Mouse (Mus musculus) cerebellum, adult 9-10 months (tissue): ENCODE data around the gene Slc25a10.
A peak's percentile ranks its signal among the peaks of the same experiment; 100 is the strongest.
"Not testable (repeated sequence)": the region's sequence is repeated elsewhere in the genome, so short reads cannot be mapped to it uniquely, and the experiment has no call there.

ENCODE experiments used
- DNase-seq: peaks from one replicate; pipeline ENCODE4 v3.0.0; 2022

The Slc25a10 gene

DNA sequence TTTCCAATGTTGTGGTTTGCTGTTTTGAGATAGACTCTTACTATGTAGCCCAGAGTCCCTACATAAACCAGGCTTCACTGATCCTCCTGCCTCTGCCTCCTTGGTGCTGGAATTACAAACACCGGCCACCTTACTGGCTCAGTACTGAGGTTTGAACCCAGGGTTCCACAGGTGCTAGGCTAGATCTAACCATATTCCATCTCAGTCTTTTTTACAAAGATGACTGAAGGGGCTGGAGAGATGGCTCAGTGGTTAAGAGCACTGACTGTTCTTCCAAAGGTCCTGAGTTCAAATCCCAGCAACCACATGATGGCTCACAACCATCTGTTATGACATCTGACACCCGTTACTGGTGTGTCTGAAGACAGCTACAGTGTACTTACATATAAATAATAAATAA is 22.6 kb downstream of the Slc25a10 start:
- not testable (repeated sequence) for DNase-seq

DNA sequence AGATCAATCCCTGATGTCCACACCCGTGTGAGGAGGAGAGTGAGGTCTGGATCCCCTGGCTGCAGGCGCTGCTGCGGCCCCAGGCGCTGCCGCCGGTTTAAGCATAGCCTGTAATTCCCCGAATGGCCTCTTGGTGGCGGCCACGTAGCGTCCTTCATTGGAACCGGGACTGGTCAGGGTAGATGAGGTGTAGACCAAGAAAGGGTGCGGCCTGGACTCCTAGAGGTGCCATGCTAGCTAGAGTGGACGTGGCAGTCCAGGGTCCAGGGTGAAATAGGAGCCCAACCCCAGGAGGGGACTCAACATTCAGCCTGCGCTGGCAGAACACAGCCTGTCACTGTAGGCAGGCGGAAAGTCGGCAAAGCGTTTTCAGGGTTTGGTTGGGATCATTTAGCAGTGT is 24.0 kb downstream of the Slc25a10 start:
- peak; percentile 93 for DNase-seq

DNA sequence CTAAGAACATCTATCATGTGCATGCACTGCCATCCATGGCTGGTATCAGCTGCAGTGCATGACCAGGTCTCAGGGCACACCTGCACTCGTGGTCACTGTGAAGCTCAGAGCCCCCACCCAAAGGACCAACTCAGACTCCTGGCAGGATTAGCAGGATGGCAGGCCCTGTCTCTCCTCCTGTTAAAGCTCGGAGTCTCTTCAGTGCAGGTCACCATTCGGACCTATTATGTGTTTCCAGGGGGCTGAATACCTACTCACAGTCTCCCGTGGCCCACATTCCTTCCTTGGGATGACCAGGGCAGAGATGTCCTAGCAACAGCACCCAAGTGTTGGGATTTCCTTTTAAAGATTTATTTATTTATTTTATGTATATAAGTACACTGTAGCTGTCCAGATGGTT is 25.5 kb downstream of the Slc25a10 start:
- DNase-seq: no peak

DNA sequence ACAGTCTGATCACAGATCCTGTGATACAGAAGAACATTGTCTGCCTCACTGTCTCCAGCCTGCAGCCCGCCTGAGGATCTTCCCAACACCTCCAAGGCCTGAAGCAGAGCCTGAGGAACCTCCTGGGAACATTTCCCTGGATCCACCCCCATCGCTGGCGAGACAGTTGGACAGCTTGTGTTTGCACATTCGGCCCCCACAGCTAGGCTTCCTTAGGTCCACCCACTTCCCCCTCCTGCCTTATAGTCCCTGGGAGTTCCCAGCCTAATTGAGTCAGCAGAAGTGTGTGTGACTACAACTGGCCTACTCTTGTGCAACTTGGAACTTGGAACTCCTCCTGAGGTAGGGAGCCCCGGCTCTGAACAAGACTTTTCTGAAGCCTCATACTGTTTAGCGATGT is 26.4 kb downstream of the Slc25a10 start:
- no peak for DNase-seq

DNA sequence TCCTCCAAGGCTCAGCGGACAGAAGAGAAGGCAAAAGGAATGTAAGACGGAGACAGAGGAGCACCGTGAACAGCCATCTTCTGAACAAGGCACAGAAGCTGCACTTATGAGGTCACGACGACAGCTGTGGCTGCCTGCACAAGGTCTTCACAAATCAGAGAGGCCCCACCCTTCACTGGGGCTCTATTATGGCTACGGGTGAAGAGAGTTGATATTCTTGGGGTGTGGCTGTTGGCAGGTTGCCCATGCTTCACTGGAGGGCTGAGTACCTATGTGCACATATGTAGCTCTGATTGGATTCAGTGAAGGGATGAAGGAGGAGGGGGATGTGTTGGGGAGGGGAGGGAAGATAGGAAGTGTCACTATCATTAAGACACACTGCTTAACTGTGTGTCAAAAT is 26.9 kb downstream of the Slc25a10 start:
- DNase-seq: no peak

DNA sequence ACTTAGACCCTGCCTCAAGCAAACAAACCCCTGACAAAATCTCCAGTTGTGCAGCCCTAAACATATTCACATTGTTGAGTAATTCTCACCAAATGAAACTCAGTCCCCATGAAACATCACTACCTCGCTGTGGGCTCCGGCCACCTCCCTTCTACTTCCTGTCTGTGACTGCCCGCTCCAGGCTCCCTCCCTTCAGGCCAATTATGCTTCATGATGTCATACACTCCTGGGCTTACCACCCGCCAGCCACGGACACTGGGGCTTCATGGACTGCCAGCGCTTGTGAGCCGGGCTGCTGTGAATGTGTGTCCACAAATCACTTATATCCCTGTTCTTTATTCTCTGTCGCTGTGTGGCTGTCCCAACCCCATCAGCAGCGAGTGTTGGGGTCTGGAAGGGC is 28.1 kb downstream of the Slc25a10 start:
- no peak for DNase-seq

DNA sequence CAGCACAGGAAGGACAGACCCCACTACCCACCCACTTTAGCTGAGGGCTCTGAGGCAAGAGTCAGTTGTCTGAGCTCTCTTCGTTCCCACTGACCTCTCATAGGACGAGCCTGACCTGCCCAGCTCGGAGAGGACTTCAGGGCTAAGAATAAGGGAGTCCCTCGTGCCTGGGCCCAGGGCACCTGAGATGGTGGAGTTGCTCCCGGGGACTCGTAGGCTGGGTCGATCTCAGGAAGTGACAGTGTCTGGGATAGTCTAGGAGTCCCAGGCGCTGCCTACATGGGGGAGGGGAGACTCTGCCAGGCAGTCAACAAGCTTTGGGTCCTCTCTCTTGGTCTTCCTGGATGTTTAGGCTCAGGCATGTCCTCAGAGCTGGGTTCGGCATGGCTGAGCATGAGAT is 28.9 kb downstream of the Slc25a10 start:
- DNase-seq: no peak

DNA sequence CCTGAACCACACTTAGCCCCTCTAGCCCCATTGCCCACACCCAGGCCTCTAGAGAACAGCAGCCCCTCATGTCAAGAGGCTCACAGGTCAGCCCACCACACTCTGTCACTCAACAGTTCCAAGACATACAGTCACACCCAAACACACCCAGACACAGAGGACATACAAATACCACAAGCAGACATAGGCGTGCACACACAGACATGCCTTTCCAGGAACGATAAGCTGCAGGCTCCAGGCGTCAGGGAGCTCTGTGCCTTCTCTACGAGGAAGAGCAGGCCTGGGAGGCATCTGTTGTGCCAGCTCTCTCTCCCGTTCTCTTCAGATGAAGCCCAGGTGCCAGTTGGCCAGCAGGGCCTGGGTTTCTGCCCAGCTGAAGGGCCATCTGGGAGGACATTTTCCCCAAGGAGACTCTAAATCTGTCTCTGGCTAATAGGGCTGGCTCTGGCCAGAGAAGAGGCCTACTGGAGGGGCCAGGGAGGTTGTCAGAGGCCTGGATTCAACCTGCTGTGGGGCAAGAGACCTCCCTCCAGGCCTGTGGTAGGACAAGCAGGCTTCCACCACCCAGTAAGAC is 29.4 kb downstream of the Slc25a10 start:
- DNase-seq: peak; percentile 93

DNA sequence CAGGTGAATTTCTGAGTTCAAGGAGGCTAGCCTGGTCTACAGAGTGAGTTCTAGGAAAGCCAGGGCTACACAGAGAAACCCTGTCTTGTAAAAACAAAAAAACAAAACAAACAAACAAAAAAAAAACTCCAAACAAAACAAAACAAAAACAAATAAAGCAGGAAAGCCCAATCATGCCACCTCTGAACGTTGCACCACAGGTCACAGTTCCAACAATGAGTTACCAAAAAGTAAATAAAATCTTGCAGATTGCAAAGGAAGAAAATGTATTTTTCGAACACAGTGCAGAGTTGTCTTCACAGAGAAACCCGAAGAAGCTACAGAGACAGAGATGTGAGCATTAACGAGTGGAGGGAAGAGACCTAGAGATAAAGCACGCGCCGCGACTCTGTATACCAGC is 30.9 kb downstream of the Slc25a10 start:
- no peak for DNase-seq

DNA sequence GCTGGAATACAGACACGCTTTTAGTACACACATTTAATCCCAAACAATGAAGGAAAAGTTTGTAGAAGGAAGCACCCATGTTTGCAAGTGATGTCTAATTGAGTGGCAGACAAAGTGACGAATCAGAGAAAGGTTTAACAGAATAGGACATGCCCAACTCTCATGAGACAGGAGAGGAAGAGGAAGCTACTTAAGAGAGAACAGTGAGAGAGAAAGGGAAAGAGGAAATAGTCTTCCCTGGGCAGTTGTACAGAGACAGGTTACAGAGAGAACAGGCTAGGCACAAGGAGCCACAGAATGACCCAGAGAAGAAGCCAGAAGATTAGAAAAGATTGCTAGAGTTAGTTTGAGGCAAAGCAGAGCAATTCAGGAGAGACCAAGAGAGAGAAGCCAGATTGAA is 34.3 kb downstream of the Slc25a10 start:
- DNase-seq: no peak

DNA sequence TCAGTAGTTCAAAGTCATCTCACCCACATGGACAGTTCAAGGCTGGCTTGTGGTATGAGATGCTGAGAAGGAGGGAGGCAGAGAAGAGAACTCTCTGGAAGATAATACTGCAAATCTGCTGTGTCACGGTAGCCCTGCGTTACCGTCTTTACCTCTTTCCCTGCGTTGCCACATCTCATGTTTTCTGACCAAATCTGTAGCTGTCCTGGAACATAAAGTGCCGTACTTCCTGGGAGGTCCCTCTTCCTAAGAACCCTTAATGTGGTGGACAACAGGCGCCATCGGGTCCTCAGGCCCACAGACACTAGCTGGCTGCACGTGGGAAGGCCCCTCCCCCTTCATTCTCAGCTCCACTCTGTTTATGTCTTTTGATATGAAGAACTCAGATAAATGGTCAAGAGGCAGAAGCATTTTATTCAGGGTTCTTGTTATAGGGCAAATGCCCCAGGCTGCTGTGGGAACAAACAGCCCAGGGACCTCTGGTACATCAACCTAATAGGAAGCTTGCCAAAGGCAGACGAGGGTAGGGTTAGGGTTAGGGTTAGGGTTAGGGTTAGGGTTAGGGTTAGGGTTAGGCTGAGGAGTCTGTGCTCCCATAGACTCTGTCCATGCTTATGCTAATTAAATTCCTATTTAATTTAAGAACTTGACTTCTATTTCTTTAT is 36.2 kb downstream of the Slc25a10 start:
- no peak for DNase-seq

DNA sequence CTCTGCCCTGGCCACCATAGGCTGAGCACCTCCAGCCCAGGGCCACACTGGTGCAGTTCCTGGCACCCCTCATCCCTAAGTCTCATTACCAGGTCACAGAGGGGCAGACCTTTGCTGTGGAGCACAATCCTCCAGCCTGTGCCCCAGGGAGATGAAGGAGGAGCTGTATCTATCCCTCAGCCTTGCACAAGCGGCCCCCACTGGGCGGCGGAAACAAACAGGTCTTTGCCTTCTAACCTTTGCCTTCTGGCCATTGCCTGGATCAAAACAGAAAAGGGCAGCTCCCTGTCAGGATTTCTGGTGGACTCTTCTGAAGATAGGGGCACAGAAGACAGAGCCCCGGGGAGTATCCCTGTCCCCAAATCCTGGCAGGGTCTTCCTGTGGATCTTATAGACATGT is 37.3 kb downstream of the Slc25a10 start:
- no peak for DNase-seq

DNA sequence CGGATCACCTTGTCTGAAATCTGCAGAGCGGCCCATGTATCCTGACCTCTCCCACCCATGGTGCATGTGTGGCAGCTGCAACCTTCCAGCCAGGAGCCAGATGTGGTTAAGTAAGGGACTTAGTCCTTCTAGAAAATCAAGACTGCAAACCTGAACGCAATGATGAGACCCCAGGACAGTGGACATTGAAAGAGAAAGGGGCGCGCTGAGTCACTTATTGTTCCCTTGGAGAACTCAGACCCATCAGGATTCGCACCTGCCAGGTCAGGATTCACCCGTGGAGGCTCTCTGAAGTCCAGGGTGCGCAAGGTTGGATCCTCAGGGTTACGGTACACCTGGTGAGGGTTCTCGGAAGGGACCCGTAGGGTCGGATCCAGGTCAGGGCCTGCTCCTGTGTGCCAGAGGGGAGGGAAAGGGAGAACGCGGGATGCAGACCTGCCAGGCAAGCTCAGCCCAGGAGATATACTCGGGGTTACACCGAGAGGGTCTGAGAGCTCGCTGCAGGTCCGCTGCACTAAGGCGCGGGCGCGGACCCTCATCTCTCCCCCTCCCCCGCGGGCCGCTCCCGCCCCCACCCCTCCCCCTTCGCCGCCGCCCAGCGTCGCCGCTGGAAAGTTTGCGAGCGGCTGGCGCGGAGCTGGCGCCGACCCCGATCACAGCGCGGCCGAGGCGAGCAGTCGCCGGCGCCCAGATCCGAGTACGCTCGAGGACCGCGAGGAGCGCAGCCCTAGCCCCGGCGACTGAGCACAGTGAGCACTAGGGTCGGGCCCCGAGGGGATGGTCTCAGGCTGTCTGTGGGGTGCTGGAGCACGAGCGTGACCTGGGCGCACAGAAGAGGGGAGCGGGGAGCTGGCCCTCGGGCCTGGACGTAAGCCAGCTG is 38.7 kb downstream of the Slc25a10 start, which contains the start of gene Gcgr:
Gene Gcgr (plus strand): TSS at position 615 of the 880 bp plus-strand sequence.
- DNase-seq: no peak

DNA sequence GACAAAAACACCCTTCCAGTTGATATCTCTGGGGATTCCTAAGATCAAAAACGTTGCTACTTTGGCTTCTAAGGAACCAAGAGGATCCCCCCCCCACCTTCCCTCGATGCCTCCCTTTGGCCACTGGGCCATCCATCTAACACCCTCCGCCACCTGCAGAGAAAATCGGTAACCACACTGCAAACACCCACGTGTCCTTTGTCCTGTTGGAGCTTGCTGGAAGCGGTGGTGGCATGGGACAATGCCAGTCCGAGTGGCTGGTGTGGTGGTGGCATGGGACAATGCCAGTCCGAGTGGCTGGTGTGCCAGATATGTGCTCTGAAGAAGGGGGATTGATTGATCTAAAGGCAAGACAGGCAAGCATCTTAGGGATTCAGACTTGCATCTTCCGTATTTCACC is 40.0 kb downstream of the Slc25a10 start:
- no peak for DNase-seq

DNA sequence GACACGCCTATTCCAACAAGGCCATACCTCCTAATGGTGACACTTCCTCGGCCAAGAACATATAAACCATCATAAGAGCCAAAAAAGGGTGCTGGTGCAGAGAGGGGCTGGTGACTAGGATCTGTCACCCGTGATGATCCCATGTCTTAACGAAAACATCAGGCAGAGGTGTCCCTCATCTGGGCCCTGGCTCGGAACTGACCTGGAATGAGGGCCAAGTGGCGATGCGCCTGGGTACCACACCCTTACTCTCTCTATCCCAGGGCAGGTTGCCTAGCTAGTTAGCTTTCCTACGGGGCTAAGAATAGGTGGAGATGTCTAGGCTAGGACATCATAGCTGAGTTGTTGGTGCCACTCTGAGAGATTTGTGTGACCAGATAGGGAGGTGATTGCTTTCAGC is 42.5 kb downstream of the Slc25a10 start:
- no peak for DNase-seq

DNA sequence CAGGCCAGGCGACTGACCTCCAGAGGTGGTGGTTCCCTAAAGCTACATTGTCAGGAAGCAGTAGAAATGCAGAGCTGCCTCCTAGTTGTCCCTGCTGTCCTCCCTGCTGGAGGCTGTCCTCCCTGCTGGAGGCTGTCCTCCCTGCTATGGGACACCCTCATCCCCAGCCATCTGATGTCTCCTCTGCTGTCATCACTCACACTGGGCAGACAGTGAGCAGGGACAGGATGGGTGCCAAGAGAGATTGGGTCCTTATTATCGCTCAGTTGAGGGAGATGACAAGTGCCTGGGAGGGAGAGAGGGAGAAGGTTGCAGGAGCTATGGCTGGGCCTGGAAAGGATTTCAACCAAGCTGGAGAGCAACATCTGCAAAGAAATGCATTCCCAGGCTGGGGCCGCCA is 43.5 kb downstream of the Slc25a10 start:
- no peak for DNase-seq

DNA sequence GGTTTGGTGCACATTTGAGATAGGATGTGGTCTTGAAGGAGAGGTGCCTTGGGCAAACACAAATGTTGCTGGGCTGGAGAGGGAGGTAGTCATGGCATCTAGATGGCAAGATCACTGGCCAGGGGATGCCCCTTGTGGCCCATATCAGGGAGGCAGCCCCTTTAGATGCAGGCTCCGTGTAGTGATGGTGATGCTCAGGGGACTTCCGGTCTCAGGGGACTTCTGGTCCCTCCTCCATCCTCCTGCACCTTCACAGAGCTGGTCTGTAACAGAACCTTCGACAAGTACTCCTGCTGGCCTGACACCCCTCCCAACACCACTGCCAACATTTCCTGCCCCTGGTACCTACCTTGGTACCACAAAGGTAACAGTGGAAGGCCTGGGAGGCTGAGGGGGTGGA is 44.2 kb downstream of the Slc25a10 start:
- DNase-seq: no peak

DNA sequence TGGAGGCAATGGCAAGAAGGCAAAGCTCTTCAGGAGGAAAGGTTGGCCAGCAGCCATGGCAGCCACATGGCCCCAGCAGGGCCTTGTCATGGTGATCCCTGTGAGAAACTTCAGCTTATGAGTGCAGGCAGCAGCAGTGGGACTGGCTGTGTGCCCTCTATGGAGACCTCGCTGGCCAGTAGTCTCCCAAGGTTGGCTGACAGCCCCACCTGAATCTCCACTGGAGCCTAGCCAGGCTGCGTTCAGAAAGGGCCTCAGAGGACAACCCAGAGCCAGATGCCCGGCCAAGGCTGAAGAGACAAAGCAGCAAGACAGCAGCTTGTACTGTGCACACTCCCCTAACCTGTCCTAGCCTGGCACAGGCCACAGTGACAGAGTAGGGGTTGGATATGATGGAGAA is 46.8 kb downstream of the Slc25a10 start:
- peak; percentile 90 for DNase-seq

DNA sequence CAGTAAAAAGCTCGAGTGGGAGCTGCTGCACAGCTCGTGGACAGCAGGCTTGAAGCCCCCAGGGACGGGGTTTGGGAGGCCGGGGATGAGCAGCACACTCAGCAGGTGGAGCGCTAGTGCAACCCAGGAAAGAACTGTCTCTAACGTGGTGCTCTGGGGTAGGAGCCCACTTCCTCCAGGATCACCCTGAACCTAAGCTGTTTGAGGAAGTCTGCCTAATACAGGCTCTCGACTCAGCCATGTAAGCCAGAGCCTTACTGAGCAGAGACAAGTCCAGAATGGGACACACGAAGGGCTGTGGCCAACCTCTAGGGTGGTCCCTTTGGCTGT is 47.3 kb downstream of the Slc25a10 start:
- DNase-seq: no peak

DNA sequence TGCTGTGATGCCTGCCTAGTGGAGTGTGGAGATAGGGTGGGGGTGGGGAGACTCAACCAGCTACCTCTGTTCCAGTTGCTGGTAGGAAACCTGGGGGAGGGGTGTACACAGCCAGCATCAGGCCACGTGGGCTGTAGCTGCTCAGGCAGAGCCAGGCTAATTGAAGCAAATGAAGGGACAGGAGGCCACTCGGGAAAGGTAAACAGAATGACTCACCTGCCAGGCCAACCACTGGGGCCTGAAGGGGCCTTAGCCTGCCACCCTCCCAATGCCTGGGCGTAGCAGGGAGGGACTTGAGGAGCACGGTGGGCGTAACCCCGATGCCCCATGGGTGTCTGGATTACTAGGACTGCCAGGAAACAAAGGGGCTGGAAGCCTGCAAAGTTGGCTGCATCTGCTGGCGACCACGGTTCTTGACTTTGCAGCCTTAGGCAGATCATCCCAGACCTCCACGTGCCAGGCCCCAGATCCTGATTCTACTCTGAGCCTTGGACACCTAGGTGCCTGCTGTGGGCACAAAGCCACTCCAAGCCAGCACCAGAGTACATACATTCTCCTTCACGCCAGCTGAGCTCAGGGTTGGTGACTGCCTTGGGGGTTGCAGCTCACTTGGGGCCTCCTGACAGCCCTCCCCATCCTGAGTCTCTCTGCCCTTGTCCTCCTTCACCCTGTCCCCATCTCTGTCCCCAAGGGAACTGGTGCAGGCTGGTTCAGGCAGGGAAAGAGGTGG is 47.8 kb downstream of the Slc25a10 start:
- DNase-seq: no peak

DNA sequence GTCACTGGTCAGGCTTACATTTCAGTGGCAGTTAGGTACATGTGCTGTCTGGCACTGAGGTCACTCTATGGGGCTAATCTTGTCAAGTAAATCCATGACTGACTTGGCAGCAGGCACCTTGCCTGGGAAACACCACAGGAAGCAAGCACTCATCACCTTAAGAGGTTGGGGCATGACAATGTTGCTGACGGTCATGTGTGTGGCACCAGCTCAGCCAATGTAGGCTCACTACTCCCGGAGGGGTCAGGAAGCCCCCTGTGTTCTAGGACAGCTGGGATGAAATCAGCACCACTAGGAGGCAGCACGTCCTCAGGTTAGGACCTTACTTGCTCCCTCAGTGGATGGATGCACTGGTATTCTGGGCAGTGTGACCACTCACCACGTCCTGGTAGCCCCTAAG is 50.3 kb downstream of the Slc25a10 start:
- DNase-seq: no peak

DNA sequence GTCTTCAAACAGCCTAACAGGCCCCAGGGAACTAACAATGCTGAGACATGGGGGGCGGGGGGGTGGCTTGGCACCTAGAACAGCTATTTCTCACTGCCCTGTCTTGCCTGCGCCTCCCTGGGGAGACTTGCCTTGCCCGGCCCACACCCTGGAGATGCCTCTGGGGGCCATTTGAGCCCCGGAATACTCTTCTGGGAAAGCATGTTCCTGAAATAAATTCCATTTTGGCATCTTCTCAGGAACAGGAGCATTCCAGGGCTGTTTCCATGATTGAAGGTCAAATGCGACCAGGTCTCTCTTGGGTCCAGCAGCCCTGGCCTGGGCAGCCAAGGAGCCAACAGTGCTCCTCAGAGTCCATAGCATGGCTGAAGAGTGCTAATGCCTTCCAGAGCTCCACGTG is 50.7 kb downstream of the Slc25a10 start:
- DNase-seq: no peak

DNA sequence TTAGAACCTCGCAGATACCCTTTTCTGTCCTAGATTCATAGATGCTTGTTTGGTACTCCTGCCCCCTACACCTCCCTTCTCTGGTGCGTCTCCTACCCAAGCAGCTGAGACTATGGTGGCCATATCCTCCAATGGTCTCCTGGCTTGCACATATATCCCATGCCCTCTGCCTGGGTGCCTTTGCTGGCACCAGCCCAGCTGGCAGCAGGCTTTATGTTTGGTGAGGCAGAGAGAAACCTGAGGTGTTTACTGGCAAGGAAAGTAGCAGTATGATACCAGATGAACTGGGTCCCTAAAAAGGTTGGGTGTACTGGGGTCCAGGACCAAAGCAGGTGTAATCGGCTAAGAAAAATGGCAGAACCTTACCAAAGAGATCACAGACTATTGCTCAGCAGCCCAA is 54.3 kb downstream of the Slc25a10 start:
- DNase-seq: no peak

DNA sequence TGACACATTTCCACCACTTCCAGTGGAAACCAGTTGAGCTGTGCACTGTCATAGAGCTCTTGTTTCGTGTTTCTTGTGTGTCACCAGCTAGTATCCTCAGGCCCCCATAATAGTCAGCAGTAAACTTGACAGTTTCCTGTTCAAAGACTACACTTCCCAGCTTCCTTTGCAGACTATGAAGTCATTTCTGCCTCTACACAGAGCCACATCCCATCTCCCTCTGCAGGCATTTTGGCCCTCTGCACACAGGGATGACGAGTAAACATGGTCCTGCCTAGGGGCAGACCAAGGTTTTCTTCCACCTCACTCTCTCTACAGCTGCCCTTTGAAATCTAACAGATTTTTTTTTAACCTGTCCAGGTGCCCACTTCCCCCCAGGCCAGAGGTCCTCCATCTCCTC is 55.8 kb downstream of the Slc25a10 start:
- DNase-seq: no peak
